ENCODE assay signal across 7 mouse cellular contexts in the genomic region with DNA sequence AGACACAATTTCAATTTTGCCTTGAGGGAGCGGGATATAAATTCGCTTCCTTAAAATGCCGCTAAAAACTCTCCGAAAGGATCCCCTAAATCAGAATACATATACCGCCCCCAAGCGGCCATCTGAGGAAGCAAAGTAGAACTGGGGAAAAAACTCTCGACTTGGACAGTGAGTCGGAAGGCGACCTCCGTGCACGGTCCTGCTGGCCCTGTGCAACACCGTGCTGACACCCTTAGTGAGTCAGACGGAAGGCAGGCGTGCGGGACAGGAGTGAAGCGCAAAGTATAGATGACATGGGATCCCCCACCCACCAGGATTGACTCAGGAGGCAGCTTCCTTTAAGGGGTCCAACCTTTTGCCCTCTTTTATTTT. TPM values are rescaled to one million over a fixed set of nuclear protein-coding genes. Genes with fewer than 3 reads are reported as not detected.
DNase-seq lines count a peak whose midpoint lies in the region; ATAC-seq and TF ChIP-seq lines count a peak whose summit lies in the region.

No protein-coding gene starts in this region.

- peak overlapping the region; percentile 19; the same call in 1 of the 2 replicates for H3K27ac ChIP-seq in bone marrow macrophage, adult 2 months (ENCODE audit: insufficient read depth, low read depth, low read length)
- peak overlapping the region; percentile 89 for H3K27ac ChIP-seq in embryonic facial prominence, embryonic 15.5 days (replicated peaks)
- peak overlapping the region; percentile 30; the same call in 1 of the 2 replicates for H3K27ac ChIP-seq in kidney, embryonic 14.5 days (ENCODE audit: low read depth, low read length)
- H3K27ac ChIP-seq in limb, embryonic 15.5 days, result peak overlapping the region; percentile 87
- no peak overlapping the region for H3K27ac ChIP-seq in midbrain, postnatal 0 days (ENCODE audit: low read depth, low read length)

- 0 out of 2 replicates have a peak, but pooled peaks have one; percentile 44 for TF ChIP-seq CTCF in bone marrow macrophage, adult 2 months (IDR thresholded peaks at IDR 0.05; ENCODE audit: low read depth, low read length)
- peak; percentile 89 for TF ChIP-seq CTCF in midbrain, postnatal 0 days (IDR thresholded peaks at IDR 0.05)

- no peak for TF ChIP-seq POLR2A in bone marrow macrophage, adult 2 months (IDR thresholded peaks at IDR 0.05; ENCODE audit: borderline replicate concordance, low read depth, low read length)

- H3K4me3 ChIP-seq in bone marrow macrophage, adult 2 months (ENCODE audit: insufficient read depth, low read length), result peak overlapping the region; percentile 76
- H3K4me3 ChIP-seq in embryonic facial prominence, embryonic 15.5 days (replicated peaks), result peak overlapping the region; percentile 66
- peak overlapping the region; percentile 61 for H3K4me3 ChIP-seq in kidney, embryonic 14.5 days (ENCODE audit: low read length)
- peak overlapping the region; percentile 67 for H3K4me3 ChIP-seq in limb, embryonic 15.5 days
- peak overlapping the region; percentile 52 for H3K4me3 ChIP-seq in midbrain, postnatal 0 days (ENCODE audit: low read depth, low read length)

- H3K4me2 ChIP-seq in embryonic facial prominence, embryonic 15.5 days (replicated peaks), result peak overlapping the region; percentile 93
- peak overlapping the region; percentile 63 for H3K4me2 ChIP-seq in kidney, embryonic 14.5 days (replicated peaks; ENCODE audit: low read depth, low read length)
- H3K4me2 ChIP-seq in limb, embryonic 15.5 days, result peak overlapping the region; percentile 71
- H3K4me2 ChIP-seq in midbrain, postnatal 0 days (ENCODE audit: low read depth, low read length, poor library complexity, severe bottlenecking), result peak overlapping the region; percentile 96

- 0 out of 2 replicates have a peak, but pooled peaks cover 3% of the 10 kb centered on the region for H3K27me3 ChIP-seq in embryonic facial prominence, embryonic 15.5 days
- no peaks in the 10 kb centered on the region for H3K27me3 ChIP-seq in kidney, embryonic 14.5 days (ENCODE audit: control insufficient read depth, insufficient read depth, low read length)
- no peaks in the 10 kb centered on the region for H3K27me3 ChIP-seq in limb, embryonic 15.5 days
- H3K27me3 ChIP-seq in midbrain, postnatal 0 days (ENCODE audit: insufficient read depth, low read length), result no peaks in the 10 kb centered on the region

- ATAC-seq in embryonic facial prominence, embryonic 15.5 days (ENCODE audit: insufficient number of reproducible peaks, low FRiP score, low TSS enrichment, low read depth), result peak; percentile 76
- ATAC-seq in kidney, embryonic 14.5 days (ENCODE audit: low FRiP score, low TSS enrichment), result peak; percentile 86
- ATAC-seq in limb, embryonic 15.5 days (ENCODE audit: insufficient number of reproducible peaks, low FRiP score, low TSS enrichment, low read depth), result peak; percentile 72
- peak; percentile 57; the same call in 1 of the 2 replicates for ATAC-seq in midbrain, postnatal 0 days (ENCODE audit: low FRiP score)

- H3K9ac ChIP-seq in embryonic facial prominence, embryonic 15.5 days, result peak overlapping the region; percentile 44
- peak overlapping the region; percentile 25; the same call in 1 of the 2 replicates for H3K9ac ChIP-seq in kidney, embryonic 14.5 days (ENCODE audit: low read depth, low read length)
- H3K9ac ChIP-seq in limb, embryonic 15.5 days, result peak overlapping the region; percentile 55
- H3K9ac ChIP-seq in midbrain, postnatal 0 days (replicated peaks; ENCODE audit: low read length, poor library complexity, severe bottlenecking), result peak overlapping the region; percentile 52

- DNase-seq in heart, adult 9 months (ENCODE audit: low spot score in 2 of 2), result peak; percentile 78 to 88
- DNase-seq in midbrain, postnatal 0 days (ENCODE audit: low spot score), result peak; percentile 93
- DNase-seq in spleen, postnatal 10 days (ENCODE audit: low spot score in 2 of 2), result peak; percentile 59 to 80

- under 1% methylated on average over 16 of the region's 16 CpGs for WGBS in embryonic facial prominence, embryonic 15.5 days
- under 1% methylated on average over 16 of the region's 16 CpGs for WGBS in kidney, embryonic 14.5 days
- under 1% methylated on average over 16 of the region's 16 CpGs for whole genome bisulfite sequencing in limb, embryonic 15.5 days
- WGBS in midbrain, postnatal 0 days, result 0% methylated on average over 16 of the region's 16 CpGs

- H3K36me3 ChIP-seq in embryonic facial prominence, embryonic 15.5 days, result peaks cover 12% of the 10 kb centered on the region
- peaks cover 5% of the 10 kb centered on the region; the same call in 1 of the 2 replicates for H3K36me3 ChIP-seq in kidney, embryonic 14.5 days (ENCODE audit: control insufficient read depth, insufficient read depth, low read length)
- peaks cover 9% of the 10 kb centered on the region for H3K36me3 ChIP-seq in limb, embryonic 15.5 days
- H3K36me3 ChIP-seq in midbrain, postnatal 0 days (ENCODE audit: insufficient read depth, low read length), result no peaks in the 10 kb centered on the region

- no peaks in the 10 kb centered on the region for H3K4me1 ChIP-seq in bone marrow macrophage, adult 2 months (ENCODE audit: control insufficient read depth, insufficient read depth, low read length)
- H3K4me1 ChIP-seq in embryonic facial prominence, embryonic 15.5 days, result peaks cover 41% of the 10 kb centered on the region
- H3K4me1 ChIP-seq in kidney, embryonic 14.5 days (ENCODE audit: control insufficient read depth, insufficient read depth, low read length), result peaks cover 15% of the 10 kb centered on the region; the same call in 1 of the 2 replicates
- peaks cover 40% of the 10 kb centered on the region for H3K4me1 ChIP-seq in limb, embryonic 15.5 days
- H3K4me1 ChIP-seq in midbrain, postnatal 0 days (ENCODE audit: insufficient read depth, low read length), result peaks cover 11% of the 10 kb centered on the region; the same call in 1 of the 2 replicates

- H3K9me3 ChIP-seq in embryonic facial prominence, embryonic 15.5 days (replicated peaks), result no peaks in the 10 kb centered on the region
- no peaks in the 10 kb centered on the region for H3K9me3 ChIP-seq in kidney, embryonic 14.5 days (ENCODE audit: control insufficient read depth, low read length)
- H3K9me3 ChIP-seq in limb, embryonic 15.5 days, result no peaks in the 10 kb centered on the region
- H3K9me3 ChIP-seq in midbrain, postnatal 0 days (ENCODE audit: low read length), result no peaks in the 10 kb centered on the region

RNA-seq across cellular contexts. Expression of gene Thbs1, which starts 0.6 kb away (rescaled TPM):
- polyA plus RNA-seq in bone marrow macrophage, adult 2 months (2012; ENCODE audit: insufficient read depth, insufficient read length, missing spikeins), result 116 and 121 TPM in 2 replicates
- 66.6 and 69.1 TPM in 2 replicates for polyA plus RNA-seq in embryonic facial prominence, embryonic 15.5 days (2015; fragmentation: Nextera tagmentation; extraction: Ambion mirVana)
- polyA plus RNA-seq in kidney, embryonic 14.5 days (2014; fragmentation: Nextera tagmentation; extraction: Ambion mirVana), result 10.3 and 23.8 TPM in 2 replicates
- polyA plus RNA-seq in limb, embryonic 15.5 days (2015; fragmentation: Nextera tagmentation; extraction: Ambion mirVana), result 79.4 and 97.2 TPM in 2 replicates
- 12.2 and 12.6 TPM in 2 replicates for total RNA-seq in midbrain, postnatal 0 days (2014; rRNA removed)
- polyA plus RNA-seq in midbrain, postnatal 0 days (2015; fragmentation: Nextera tagmentation; extraction: Ambion mirVana), result 3.0 TPM in 2 replicates
